Mouse (Mus musculus): ENCODE data around the gene AY074887.

AY074887 gene

GRCm38 (mm10) chr9:54917010-54917677, 33.7 kb downstream of the AY074887 start, which contains the start of gene Hykk:
Hykk (plus strand) TSS chr9:54917283.
- intact Hi-C loops (cut with DNase I): no loop called here

DNA sequence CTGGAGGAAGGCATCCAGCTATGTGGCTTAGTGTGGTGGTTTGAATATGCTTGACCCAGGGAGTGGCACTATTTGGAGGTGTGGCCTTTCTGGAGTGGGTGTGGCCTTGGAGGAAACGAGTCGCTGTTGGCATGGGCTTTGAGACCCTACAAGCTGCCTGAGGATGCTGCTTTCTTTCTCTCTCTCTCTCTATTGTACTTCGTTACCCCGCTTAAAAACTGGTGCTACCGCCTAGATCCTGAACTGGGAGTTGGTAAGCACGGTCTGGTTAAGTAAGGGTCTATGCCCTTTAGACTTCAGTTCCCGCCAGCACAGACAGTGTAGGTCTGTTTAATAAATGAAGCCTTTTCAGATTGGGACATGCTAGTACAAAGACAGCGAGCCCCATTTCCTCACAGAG, 34.4 kb downstream of the AY074887 start:
- intact Hi-C loops (cut with DNase I): no loop called here

- intact Hi-C loops (cut with DNase I): no loop called here
Measured at GRCm38 (mm10) chr9:54915576-54915975, 35.2 kb downstream of the AY074887 start.

DNA sequence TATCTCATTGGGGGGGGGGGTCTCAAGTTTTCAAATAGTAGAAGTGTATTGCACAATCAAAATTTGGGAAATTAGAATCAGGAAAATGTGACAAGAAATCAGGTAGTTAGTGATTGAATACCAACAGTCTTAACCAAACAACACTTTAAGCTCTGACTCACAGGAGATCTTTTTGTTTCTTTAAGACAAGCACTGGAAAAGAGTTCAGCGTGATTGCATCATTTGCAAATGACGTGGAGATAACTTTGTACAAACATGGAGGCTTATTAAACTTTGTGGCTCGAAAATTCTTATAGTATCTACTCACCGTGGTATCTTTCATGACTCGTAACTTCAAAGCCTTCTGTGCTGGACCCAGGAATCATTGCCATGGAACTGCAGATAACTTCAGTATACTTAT, 41.4 kb downstream of the AY074887 start:
- intact Hi-C loops (cut with DNase I): no loop called here

Data from adrenal gland (tissue).